Mouse (Mus musculus) embryo, embryonic 11.5 days (tissue): ENCODE results near the gene Platr17.
"Not testable (repeated sequence)": the region's sequence is repeated elsewhere in the genome, so short reads cannot be mapped to it uniquely, and the experiment has no call there.

Source experiments
- DNase-seq: peaks from one replicate; pipeline ENCODE4 v3.0.0-alpha.2; 2012; ENCODE audit warnings: low read depth, low spot score

The Platr17 gene

GRCm38 (mm10) chr17:33940206-33940805 lies 35.4 kb downstream of the Platr17 start, which contains the start of the genes Pfdn6 and Wdr46:
Gene Pfdn6 (minus strand): TSS chr17:33940343.
Gene Wdr46 (plus strand): TSS chr17:33940660.
- peak; percentile 83 for DNase-seq

GRCm38 (mm10) chr17:33940981-33941380 lies 36.0 kb downstream of the Platr17 start:
- DNase-seq: no peak

GRCm38 (mm10) chr17:33941381-33941780 lies 36.4 kb downstream of the Platr17 start:
- DNase-seq: no peak

- DNase-seq: no peak
Observed at GRCm38 (mm10) chr17:33943454-33943853, 38.5 kb downstream of the Platr17 start.

GRCm38 (mm10) chr17:33947430-33948089 lies 42.6 kb downstream of the Platr17 start:
- no peak for DNase-seq

- DNase-seq: no peak
Observed at GRCm38 (mm10) chr17:33948090-33948904, 43.4 kb downstream of the Platr17 start.

GRCm38 (mm10) chr17:33948905-33949537 lies 44.1 kb downstream of the Platr17 start:
- no peak for DNase-seq

GRCm38 (mm10) chr17:33950131-33950625 lies 45.2 kb downstream of the Platr17 start:
- DNase-seq: no peak

- peak; percentile 88 for DNase-seq
Observed at GRCm38 (mm10) chr17:33951021-33951946, 46.3 kb downstream of the Platr17 start, which contains the start of gene B3galt4. Gene B3galt4 (minus strand): TSS chr17:33951488.

- DNase-seq: not testable (repeated sequence)
Observed at GRCm38 (mm10) chr17:33952015-33952414, 47.1 kb downstream of the Platr17 start.

- DNase-seq: no peak
Observed at GRCm38 (mm10) chr17:33952879-33953278, 47.9 kb downstream of the Platr17 start.

GRCm38 (mm10) chr17:33953310-33953709 lies 48.4 kb downstream of the Platr17 start:
- no peak for DNase-seq

GRCm38 (mm10) chr17:33953961-33954565 lies 49.1 kb downstream of the Platr17 start:
- DNase-seq: no peak

GRCm38 (mm10) chr17:33954646-33955554 lies 50.0 kb downstream of the Platr17 start:
- no peak for DNase-seq

GRCm38 (mm10) chr17:33955555-33956214 lies 50.8 kb downstream of the Platr17 start, which contains the start of the genes Vps52 and Rps18:
Gene Vps52 (plus strand): TSS chr17:33955812.
Gene Rps18 (minus strand): TSS chr17:33956001.
- peak; percentile 94 for DNase-seq
